Mouse (Mus musculus): ENCODE measurements at regions not wholly inside any gene's neighbourhood (a gene's known extent, or its start where the extent isn't known, plus 50 kb on each side); places are given as distances from the start of the nearest gene placed in this dataset.

DNA sequence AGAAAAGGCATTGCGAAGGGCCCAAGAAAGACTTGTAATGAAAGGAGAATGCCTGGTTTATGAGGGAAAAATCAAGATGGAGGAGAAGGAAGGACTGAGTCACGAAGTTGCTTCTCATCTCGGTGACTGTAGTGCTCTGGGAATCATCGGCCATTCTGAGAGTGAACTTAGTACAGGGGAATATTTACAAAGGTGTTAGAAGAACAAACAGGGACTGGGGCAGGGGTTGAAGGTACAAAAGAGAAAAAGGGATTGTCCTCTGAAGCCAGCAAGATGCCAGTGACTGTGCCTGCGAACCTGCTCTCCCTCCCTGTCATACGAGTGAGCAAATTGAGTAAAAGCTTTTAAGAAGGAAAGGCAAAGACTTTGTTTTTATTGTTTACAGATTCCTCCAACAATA is 78.1 kb upstream of the Ywhaq start:
- TF ChIP-seq CTCF (IDR thresholded peaks at IDR 0.05) (no peak), EP300 (IDR thresholded peaks at IDR 0.05) (no peak)

Measured in lung, postnatal 0 days (tissue).